Comparison of ENCODE assay signal across 9 mouse cellular contexts in the genomic region with DNA sequence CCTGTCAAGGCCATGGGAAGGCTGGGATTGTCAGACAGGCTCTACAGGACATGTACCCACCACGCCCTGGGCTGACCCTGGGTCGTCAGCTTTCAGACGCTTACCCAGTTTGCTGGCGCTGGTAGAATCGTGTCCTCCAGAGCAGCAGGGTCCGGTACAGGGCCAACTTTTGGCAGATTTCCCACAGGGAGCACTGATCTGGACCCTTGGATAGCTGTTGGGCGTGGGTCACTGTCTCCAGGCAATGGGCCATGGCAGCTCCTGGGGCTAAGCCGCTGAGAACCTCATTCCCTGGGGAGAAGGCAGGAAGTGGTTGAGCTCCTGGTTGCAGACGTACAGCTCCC. TPM values are rescaled to one million over a fixed set of nuclear protein-coding genes. Genes with fewer than 3 reads are reported as not detected.
DNase-seq lines count a peak whose midpoint lies in the region; ATAC-seq lines count a peak whose summit lies in the region.
"Had no signal": no experiment of that assay in that cellular context is flagged by ENCODE, and none has a peak within 500 bp of the region (broad histone marks: within the 10 kb centered on the region; RNA-seq: fewer than 3 reads in every experiment).

No protein-coding gene starts in this region.

- ATAC-seq in megakaryocyte, adult 5-6 weeks (ENCODE audit: poor library complexity, severe bottlenecking) = no peak
- ATAC-seq: forebrain, postnatal 0 days had no signal

- DNase-seq in adrenal gland, adult 2 months = peak; percentile 66
- no peak for DNase-seq in adrenal gland, postnatal 25 days
- peak; percentile 71 for DNase-seq in 3134 (ENCODE audit: extremely low read depth, insufficient read length, low spot score)
- DNase-seq in heart, adult 9 months (ENCODE audit: low spot score in 2 of 2) = peak; percentile 71 to 82
- peak; percentile 78 for DNase-seq in kidney, postnatal 10 days
- no peak for DNase-seq in cerebellum, postnatal 4 days (ENCODE audit: low spot score in 2 of 2)
- DNase-seq in layer of hippocampus, postnatal 25 days (ENCODE audit: extremely low spot score in 1 of 2, low spot score in 1 of 2) = no peak
- DNase-seq: forebrain, postnatal 0 days had no signal

RNA-seq across cellular contexts. Expression of gene Agtrap, which starts 21.5 kb away (rescaled TPM):
- 10 to 100 TPM; 75.4 to 97.8 TPM for total RNA-seq in adrenal gland, adult 2 months (2021)
- polyA plus RNA-seq in adrenal gland, adult 2 months (2012; rRNA removed) = 135 and 174 TPM in 2 replicates
- total RNA-seq in adrenal gland, postnatal 25 days (2021) = 75.0 and 117 TPM in 2 replicates
- 13.8 and 19.0 TPM in 2 replicates for total RNA-seq in megakaryocyte, adult 5-6 weeks (2015)
- 31.9 and 36.0 TPM in 2 replicates for total RNA-seq in megakaryocyte, adult 5-6 weeks (2017)
- 1 to 10 TPM; 6.2 to 6.9 TPM for total RNA-seq in layer of hippocampus, postnatal 25 days (2021)

RNA-seq across cellular contexts. Expression of gene Mthfr, which starts 27.5 kb away (rescaled TPM):
- total RNA-seq in adrenal gland, adult 2 months (2021) = 10 to 100 TPM; 29.2 to 39.3 TPM
- 30.2 and 38.2 TPM in 2 replicates for polyA plus RNA-seq in adrenal gland, adult 2 months (2012; rRNA removed)
- 32.1 and 33.6 TPM in 2 replicates for total RNA-seq in adrenal gland, postnatal 25 days (2021)
- 14.0 and 14.3 TPM in 2 replicates for total RNA-seq in megakaryocyte, adult 5-6 weeks (2015)
- 10.1 and 15.8 TPM in 2 replicates for total RNA-seq in megakaryocyte, adult 5-6 weeks (2017)
- 10 to 100 TPM; 28.7 to 31.9 TPM for total RNA-seq in layer of hippocampus, postnatal 25 days (2021)

RNA-seq across cellular contexts. Expression of gene Clcn6, which starts 27.8 kb away (rescaled TPM):
- 10 to 100 TPM; 10.4 to 12.2 TPM for total RNA-seq in adrenal gland, adult 2 months (2021)
- 6.5 and 8.6 TPM in 2 replicates for polyA plus RNA-seq in adrenal gland, adult 2 months (2012; rRNA removed)
- 11.1 and 12.7 TPM in 2 replicates for total RNA-seq in adrenal gland, postnatal 25 days (2021)
- 5.5 and 7.0 TPM in 2 replicates for total RNA-seq in megakaryocyte, adult 5-6 weeks (2015)
- 2.7 and 10.1 TPM in 2 replicates for total RNA-seq in megakaryocyte, adult 5-6 weeks (2017)
- total RNA-seq in layer of hippocampus, postnatal 25 days (2021) = 10 to 100 TPM; 70.9 to 73.9 TPM

Comparison
In these comparisons a context has a peak if more than half of its experiments do, and no peak if none do; other contexts are left out.
1. DNase-seq: peak in adrenal gland, adult 2 months (single experiment), 3134 (single experiment), heart, adult 9 months (2 of 2) and kidney, postnatal 10 days (single experiment); none in adrenal gland, postnatal 25 days (single experiment), cerebellum, postnatal 4 days (0 of 2) and layer of hippocampus, postnatal 25 days (0 of 2).